Mouse (Mus musculus) heart, postnatal 0 days (tissue): Measurements from ENCODE around the gene Pmvk.
A peak's percentile ranks its signal among the peaks of the same experiment; 100 is the strongest.

Experiments used
- CTCF ChIP-seq: IDR thresholded peaks from 2 replicates; pipeline ENCODE4 v1.5.1; 2016; ENCODE audit warnings: antibody characterized with exemption, control low read depth, low read depth
- EP300 ChIP-seq: IDR thresholded peaks from 2 replicates; pipeline ENCODE4 v1.6.1; 2016; ENCODE audit warnings: antibody characterized with exemption, low read depth

- peak; percentile 81 for TF ChIP-seq CTCF
- no peak for TF ChIP-seq EP300
Measured at GRCm38 (mm10) chr3:89456726-89457665, 2.7 kb downstream of the Pmvk start.
